Mouse (Mus musculus): ENCODE data around the gene Rgs3. TPM values are rescaled to one million over a fixed set of nuclear protein-coding genes. Genes with fewer than 3 reads are reported as not detected.
"Not testable (repeated sequence)": the region's sequence is repeated elsewhere in the genome, so short reads cannot be mapped to it uniquely, and the experiment has no call there.

The Rgs3 gene
- total RNA-seq, 2 experiments from 2014 or later = 36.9 to 44.0 TPM

GRCm38 (mm10) chr4:62544801-62545200, 14.8 kb upstream of the Rgs3 start:
- no peak for DNase-seq (ENCODE audit: low spot score in 2 of 2)

DNA sequence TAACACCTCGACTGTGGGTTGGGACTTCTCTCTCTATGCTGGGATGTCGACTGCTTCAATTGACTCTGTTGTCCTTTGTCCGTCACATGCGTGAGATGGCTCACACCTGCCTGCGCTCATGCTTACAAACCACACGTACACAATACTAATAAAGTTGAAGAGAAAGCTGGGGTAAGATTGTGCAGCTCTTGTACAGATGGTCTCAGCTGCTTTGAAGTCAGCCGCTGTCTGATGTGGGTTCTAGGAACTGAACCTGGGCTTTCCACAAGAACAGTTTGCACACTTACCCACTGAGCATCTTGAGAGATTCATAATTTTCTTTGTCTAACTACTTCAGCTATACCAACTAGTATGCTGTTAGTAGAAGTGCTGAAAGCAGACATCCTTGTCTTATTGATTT, 7.7 kb upstream of the Rgs3 start:
- DNase-seq (ENCODE audit: low spot score in 2 of 2) = no peak

- DNase-seq (ENCODE audit: low spot score in 2 of 2) = no peak
Measured at GRCm38 (mm10) chr4:62557436-62557835, 2.2 kb upstream of the Rgs3 start.

DNA sequence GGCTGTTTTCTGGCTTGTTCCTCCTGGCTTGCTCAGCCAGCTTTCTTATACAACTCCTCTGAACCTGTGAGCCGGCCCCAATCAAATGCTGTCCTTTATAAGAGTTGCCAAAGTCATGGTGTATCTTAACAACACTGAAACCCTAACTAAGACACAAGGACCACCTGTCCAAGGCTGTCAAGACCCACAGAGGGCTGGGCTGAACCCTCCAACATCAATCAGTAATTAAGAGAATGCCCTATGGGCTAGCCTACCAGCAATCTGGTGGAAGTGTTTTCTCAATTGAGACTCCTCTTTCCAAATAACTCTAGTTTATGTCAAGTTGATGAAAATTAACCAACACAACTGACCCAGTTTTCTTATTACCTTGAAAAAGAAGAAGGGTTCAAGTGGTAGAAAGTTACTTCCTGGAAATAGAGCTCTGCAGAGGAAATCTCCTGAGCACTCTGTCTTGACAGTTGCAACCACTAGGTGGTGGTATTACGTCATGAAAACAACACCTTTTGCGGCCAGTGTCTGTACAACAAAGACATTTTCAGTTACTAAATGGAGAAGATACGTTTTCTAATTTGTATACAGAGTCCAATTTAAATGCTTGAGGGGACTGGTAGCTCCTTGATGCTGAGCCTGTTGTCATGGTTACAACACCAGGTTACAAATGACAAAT, 1.4 kb downstream of the Rgs3 start:
- DNase-seq (ENCODE audit: low spot score in 2 of 2) = peak; percentile 51 to 70

DNA sequence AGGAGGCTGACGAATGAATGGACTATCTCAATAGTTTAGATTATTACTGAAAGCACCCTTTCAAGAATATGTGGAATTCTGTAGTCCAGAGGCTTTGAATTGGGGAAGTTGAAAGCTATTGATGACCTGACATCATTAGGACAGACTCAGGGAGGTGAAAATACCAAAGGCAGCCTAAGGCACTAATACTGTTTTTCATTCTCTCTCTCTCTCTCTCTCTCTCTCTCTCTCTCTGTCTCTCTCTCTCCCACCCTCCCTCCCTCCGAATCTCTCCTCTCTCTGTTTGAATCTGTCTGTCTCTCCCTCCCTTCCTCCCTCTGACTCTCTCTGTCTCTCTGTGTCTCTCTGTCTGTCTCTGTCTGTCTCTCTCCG, 2.0 kb downstream of the Rgs3 start:
- no peak for DNase-seq (ENCODE audit: low spot score in 2 of 2)

DNA sequence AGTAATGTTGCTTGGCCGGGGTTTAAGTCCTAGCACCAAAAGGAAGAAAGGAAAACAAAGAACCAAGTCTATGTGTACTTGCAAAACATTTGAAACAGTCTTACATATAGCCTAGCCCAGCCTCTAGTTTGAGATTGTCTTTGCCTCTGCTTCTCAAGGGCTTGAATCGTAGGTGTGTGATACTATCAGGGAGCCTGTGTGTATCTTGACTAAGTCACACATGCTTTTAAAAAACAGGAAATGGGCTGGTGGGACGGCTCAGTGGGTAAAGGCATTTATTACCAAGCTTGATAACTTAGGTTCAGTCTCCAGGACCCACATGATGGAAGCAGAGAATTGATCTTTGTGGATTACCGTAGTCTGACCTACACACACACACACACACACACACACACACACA, 2.4 kb downstream of the Rgs3 start:
- no peak for DNase-seq (ENCODE audit: low spot score in 2 of 2)

DNA sequence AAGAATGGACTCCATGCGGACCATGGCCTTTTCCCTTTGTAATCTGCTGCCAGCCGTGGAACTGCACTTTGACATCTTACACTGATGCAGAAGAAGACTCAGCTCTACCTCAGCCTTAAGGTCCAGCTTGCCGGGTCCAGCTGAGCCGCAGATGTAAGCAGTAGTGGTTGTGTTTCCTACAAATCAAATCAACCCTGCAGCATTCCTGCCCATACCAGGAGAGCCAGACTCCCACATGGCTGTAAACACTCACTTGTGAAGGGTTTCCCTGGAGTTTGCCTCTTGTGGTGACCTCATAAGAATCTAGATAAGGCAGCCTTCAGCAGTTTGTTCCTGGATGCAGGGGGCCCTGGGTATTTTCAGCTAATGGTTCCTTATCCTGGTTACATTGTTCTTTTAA, 6.9 kb downstream of the Rgs3 start:
- no peak for DNase-seq (ENCODE audit: low spot score in 2 of 2)

DNA sequence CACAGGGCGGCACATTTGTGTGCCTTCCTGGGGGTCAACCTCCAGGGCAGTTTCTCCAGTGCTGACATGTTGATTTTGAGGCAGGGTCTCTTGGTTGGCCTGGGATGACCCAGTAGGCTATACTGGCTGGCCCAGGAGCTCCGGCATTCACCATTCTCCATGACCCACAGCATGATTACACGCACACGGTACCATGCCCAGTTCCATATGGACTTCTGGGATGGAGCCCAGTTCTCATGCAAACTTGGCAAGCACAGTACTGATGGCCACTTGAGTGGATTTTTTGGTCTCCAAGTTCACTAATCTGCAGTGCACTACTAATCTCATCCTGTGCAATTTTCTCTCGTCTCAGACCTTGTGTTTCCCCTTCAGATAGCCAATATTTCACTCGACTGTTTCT, 8.0 kb downstream of the Rgs3 start:
- no peak for DNase-seq (ENCODE audit: low spot score in 2 of 2)

DNA sequence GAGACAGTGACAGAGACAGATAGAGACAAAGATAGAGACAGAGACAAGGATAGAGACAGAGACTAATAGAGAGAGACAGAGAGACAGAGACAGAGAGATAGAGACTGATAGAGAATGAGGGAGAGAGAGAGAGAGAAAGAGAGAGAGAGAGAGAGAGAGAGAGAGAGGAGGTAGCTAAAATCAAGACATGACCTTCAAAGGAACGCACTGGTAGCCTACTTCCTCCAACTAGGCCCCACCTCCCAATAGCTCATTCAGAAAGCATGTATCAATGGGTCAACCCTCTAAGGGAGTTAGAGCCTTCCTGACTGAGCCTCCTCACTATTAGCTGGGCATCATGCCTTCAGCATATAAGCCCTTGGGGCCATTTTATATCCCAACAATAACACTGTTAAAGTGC, 8.7 kb downstream of the Rgs3 start:
- no peak for DNase-seq (ENCODE audit: low spot score in 2 of 2)

- DNase-seq (ENCODE audit: low spot score in 2 of 2) = no peak
Measured at GRCm38 (mm10) chr4:62569603-62570002, 10.0 kb downstream of the Rgs3 start.

- no peak for DNase-seq (ENCODE audit: low spot score in 2 of 2)
Measured at GRCm38 (mm10) chr4:62570029-62570428, 10.4 kb downstream of the Rgs3 start.

GRCm38 (mm10) chr4:62582365-62583264, 23.0 kb downstream of the Rgs3 start:
- peak in 1 of 2 experiments; percentile 28 for DNase-seq (ENCODE audit: low spot score in 2 of 2)

- peak; percentile 33 to 41 for DNase-seq (ENCODE audit: low spot score in 2 of 2)
Measured at GRCm38 (mm10) chr4:62583265-62584092, 23.8 kb downstream of the Rgs3 start.

- DNase-seq (ENCODE audit: low spot score in 2 of 2) = no peak
Measured at GRCm38 (mm10) chr4:62587067-62587466, 27.4 kb downstream of the Rgs3 start.

DNA sequence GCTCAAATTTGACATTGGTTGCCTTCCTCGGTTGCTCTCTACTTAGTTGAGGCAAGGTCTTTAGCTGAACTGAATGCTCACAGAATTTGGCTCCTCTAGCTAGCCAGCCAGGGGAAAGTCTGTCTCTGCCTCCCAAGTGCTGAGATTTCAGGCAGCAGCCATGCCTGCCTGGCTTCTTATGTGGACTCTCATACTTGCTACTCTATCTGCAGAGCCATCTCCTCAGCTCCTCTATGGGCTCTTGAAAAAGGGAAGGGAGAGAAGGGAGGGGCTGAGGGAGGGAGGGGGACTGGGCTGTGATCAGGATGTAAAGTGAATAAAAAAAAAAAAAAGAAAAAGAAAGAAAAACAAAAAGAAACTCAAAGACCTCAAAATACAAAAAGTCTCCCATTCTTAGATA, 31.2 kb downstream of the Rgs3 start:
- DNase-seq (ENCODE audit: low spot score in 2 of 2) = no peak

DNA sequence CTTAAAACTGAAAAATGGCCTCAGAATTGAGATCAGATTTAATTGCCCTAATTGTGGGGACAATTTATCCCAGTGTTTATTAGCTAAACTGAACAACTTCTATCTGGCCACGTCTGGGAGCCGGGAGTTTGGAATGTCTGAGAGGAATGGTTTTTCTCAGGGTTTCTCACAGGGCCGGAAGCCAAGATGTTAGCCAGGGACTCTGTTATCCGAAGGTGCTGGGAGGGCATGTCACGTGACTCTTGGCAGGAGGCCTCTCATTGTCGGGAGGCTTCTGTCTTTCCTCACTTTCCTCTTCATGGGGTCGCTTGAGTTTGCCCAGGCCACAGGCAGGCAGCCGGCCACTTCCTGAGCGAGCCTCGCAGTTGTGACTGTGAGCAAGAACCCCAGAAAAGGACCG, 31.7 kb downstream of the Rgs3 start:
- no peak for DNase-seq (ENCODE audit: low spot score in 2 of 2)

DNA sequence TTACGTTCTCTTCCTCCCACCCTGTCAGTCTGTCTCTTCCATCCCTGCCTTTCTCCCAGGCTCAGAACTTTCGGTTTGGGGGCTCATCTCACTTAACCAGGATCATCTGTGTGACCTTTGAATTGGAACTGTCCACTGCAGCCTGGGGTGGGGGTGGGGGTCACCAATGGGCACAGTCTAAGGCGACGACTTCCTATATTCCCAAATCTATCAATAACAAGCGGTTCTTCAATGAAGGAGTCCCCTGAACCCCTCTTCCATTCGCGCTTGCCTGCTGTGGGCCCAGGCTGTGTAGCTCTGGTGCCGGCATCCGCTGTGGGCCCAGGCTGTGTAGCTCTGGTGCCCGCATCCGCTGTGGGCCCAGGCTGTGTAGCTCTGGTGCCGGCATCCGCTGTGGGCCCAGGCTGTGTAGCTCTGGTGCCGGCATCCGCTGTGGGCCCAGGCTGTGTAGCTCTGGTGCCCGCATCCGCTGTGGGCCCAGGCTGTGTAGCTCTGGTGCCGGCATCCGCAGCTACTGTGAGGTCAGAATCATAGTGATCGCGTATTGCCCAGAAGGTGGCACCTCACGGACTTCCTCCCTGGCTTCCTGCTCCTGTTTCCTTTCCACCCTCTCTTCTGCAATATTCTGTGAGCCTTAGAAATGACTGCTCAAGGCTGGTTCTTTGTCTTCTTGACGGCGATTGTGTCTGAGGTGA, 34.0 kb downstream of the Rgs3 start:
- not testable (repeated sequence) for DNase-seq (ENCODE audit: low spot score in 2 of 2)

DNA sequence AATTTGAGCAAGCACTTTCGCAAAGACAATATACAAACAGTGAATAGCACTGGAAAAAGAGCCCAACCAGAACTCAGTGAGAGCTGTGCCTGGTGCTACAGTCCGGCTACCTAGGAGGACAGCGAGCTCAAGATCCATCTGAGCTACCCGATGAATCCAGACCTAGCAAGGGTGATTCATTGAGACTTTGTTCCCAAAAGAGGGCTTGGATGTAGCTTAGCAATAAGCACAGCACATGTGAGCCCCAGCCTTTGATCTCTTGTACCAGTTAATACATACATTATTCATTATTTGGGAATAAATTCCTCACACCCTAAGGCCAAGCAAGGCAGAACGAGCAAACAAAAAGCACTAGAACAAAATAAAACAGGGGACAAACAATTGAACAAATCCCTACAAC, 34.8 kb downstream of the Rgs3 start:
- DNase-seq (ENCODE audit: low spot score in 2 of 2) = no peak

GRCm38 (mm10) chr4:62596051-62596450, 36.4 kb downstream of the Rgs3 start:
- DNase-seq (ENCODE audit: low spot score in 2 of 2) = no peak

DNA sequence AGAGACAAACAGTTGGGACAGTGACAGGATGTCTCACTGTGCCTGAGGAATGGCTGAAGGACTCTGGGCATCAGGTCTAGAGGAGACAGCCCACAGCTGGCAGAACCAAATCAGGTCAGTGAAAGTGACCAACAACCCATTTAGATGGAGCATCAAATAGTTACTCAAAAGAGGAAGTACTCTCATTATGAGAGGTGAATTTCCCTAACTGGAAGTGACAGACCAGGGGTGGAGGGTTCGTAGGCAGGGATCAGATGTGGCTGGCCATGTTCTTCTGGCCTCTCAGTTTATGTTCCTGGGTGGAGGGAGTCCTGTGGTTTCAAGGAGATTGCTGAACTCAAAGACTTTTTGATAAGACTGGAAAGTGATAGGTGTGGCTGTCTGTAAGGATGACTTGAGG, 40.9 kb downstream of the Rgs3 start:
- no peak for DNase-seq (ENCODE audit: low spot score in 2 of 2)

- no peak for DNase-seq (ENCODE audit: low spot score in 2 of 2)
Measured at GRCm38 (mm10) chr4:62603607-62604006, 44.0 kb downstream of the Rgs3 start.
